ENCODE assay signal across 9 mouse cellular contexts in genomic region chr11:96354376-96354775, GRCm38 (mm10). TPM values are rescaled to one million over a fixed set of nuclear protein-coding genes. Genes with fewer than 3 reads are reported as not detected.
DNase-seq lines count a peak whose midpoint lies in the region; ATAC-seq lines count a peak whose summit lies in the region.
"Had no signal": no experiment of that assay in that cellular context is flagged by ENCODE, and none has a peak within 500 bp of the region (broad histone marks: within the 10 kb centered on the region; RNA-seq: fewer than 3 reads in every experiment).

No protein-coding gene starts in this region.

- H3K4me2 ChIP-seq in intestine, embryonic 15.5 days (replicated peaks): peak overlapping the region; percentile 85
- peak overlapping the region; percentile 65 for H3K4me2 ChIP-seq in lung, embryonic 16.5 days (ENCODE audit: low read depth, low read length)

- DNase-seq in heart, adult 11 months: peak; percentile 83
- DNase-seq in heart, adult 8-10 months (ENCODE audit: low spot score): no peak
- DNase-seq in embryonic facial prominence, embryonic 10.5 days (ENCODE audit: low spot score): peak; percentile 82
- DNase-seq in cerebellum, postnatal 14 days: no peak
- DNase-seq in T-cell, adult 2 months (ENCODE audit: low spot score): no peak

- H3K36me3 ChIP-seq in embryonic facial prominence, embryonic 10.5 days (replicated peaks): no peaks in the 10 kb centered on the region
- H3K36me3 ChIP-seq in intestine, embryonic 15.5 days: no peaks in the 10 kb centered on the region
- H3K36me3 ChIP-seq in lung, embryonic 16.5 days (ENCODE audit: control insufficient read depth, insufficient read depth, low read length): no peaks in the 10 kb centered on the region

- under 1% methylated on average over 25 of the region's 25 CpGs for WGBS in embryonic facial prominence, embryonic 10.5 days
- WGBS in intestine, embryonic 15.5 days: 7% methylated on average over 25 of the region's 25 CpGs
- under 1% methylated on average over 25 of the region's 25 CpGs for WGBS in lung, embryonic 16.5 days

- ATAC-seq in intestine, embryonic 15.5 days: 0 out of 2 replicates have a peak, but pooled peaks have one; percentile 39
- no peak for ATAC-seq in lung, embryonic 16.5 days (ENCODE audit: low read depth)
- ATAC-seq in frontal cortex, adult (ENCODE audit: low TSS enrichment): no peak

- H3K9ac ChIP-seq in intestine, embryonic 15.5 days: peak overlapping the region; percentile 65
- H3K9ac ChIP-seq in lung, embryonic 16.5 days (ENCODE audit: low read length): peak overlapping the region; percentile 74

- H3K4me1 ChIP-seq in embryonic facial prominence, embryonic 10.5 days: peaks cover 19% of the 10 kb centered on the region
- H3K4me1 ChIP-seq in intestine, embryonic 15.5 days (replicated peaks): peaks cover 17% of the 10 kb centered on the region
- H3K4me1 ChIP-seq in lung, embryonic 16.5 days (replicated peaks; ENCODE audit: control insufficient read depth, insufficient read depth, low read length): peaks cover 19% of the 10 kb centered on the region

- H3K9me3 ChIP-seq in embryonic facial prominence, embryonic 10.5 days: no peaks in the 10 kb centered on the region
- no peaks in the 10 kb centered on the region for H3K9me3 ChIP-seq in intestine, embryonic 15.5 days
- no peaks in the 10 kb centered on the region for H3K9me3 ChIP-seq in lung, embryonic 16.5 days (ENCODE audit: control insufficient read depth, low read length)

- H3K4me3 ChIP-seq in embryonic facial prominence, embryonic 10.5 days: peak overlapping the region; percentile 59
- H3K4me3 ChIP-seq in intestine, embryonic 15.5 days (replicated peaks): peak overlapping the region; percentile 42
- H3K4me3 ChIP-seq in lung, embryonic 16.5 days (ENCODE audit: low read length): peak overlapping the region; percentile 54

- peaks cover 100% of the 10 kb centered on the region for H3K27me3 ChIP-seq in embryonic facial prominence, embryonic 10.5 days (replicated peaks; ENCODE audit: low read depth, poor library complexity, severe bottlenecking)
- no peaks in the 10 kb centered on the region; the same call in 1 of the 2 replicates for H3K27me3 ChIP-seq in intestine, embryonic 15.5 days (replicated peaks)
- peaks cover 12% of the 10 kb centered on the region for H3K27me3 ChIP-seq in lung, embryonic 16.5 days (ENCODE audit: control insufficient read depth, insufficient read depth, low read depth, low read length)

- H3K27ac ChIP-seq in embryonic facial prominence, embryonic 10.5 days (replicated peaks): peak overlapping the region; percentile 86
- peak overlapping the region; percentile 88 for H3K27ac ChIP-seq in intestine, embryonic 15.5 days
- peak overlapping the region; percentile 85 for H3K27ac ChIP-seq in lung, embryonic 16.5 days (ENCODE audit: low read length)

RNA-seq across cellular contexts. Expression of gene Hoxb2, which starts 4.1 kb away (rescaled TPM):
- total RNA-seq in heart, adult 8-10 months (2022): under 1 TPM; 0.38 to 0.80 (median 0.64) TPM
- 5.8 and 17.0 TPM in 2 replicates for polyA plus RNA-seq in embryonic facial prominence, embryonic 10.5 days (2016; fragmentation: Nextera tagmentation; extraction: Ambion mirVana)
- 17.7 and 19.8 TPM in 2 replicates for polyA plus RNA-seq in intestine, embryonic 15.5 days (2015; fragmentation: Nextera tagmentation; extraction: Ambion mirVana)
- polyA plus RNA-seq in lung, embryonic 16.5 days (2015; fragmentation: Nextera tagmentation; extraction: Ambion mirVana): 20.1 and 24.0 TPM in 2 replicates
- total RNA-seq: CH12.LX had no signal

RNA-seq across cellular contexts. Expression of gene Hoxb1, which starts 11.2 kb away (rescaled TPM):
- not detected for total RNA-seq in heart, adult 8-10 months (2022)
- polyA plus RNA-seq in embryonic facial prominence, embryonic 10.5 days (2016; fragmentation: Nextera tagmentation; extraction: Ambion mirVana): 1.2 and 7.1 TPM in 2 replicates
- 0.30 TPM in 1 of 2 replicates, not detected in the other for polyA plus RNA-seq in intestine, embryonic 15.5 days (2015; fragmentation: Nextera tagmentation; extraction: Ambion mirVana)
- polyA plus RNA-seq in lung, embryonic 16.5 days (2015; fragmentation: Nextera tagmentation; extraction: Ambion mirVana): 0.18 TPM in 1 of 2 replicates, not detected in the other
- total RNA-seq: CH12.LX had no signal

RNA-seq across cellular contexts. Expression of gene Hoxb3, which starts 31.2 kb away (rescaled TPM):
- under 1 TPM; 0.25 to 0.37 (median 0.30) TPM for total RNA-seq in heart, adult 8-10 months (2022)
- 0.69 and 3.4 TPM in 2 replicates for polyA plus RNA-seq in embryonic facial prominence, embryonic 10.5 days (2016; fragmentation: Nextera tagmentation; extraction: Ambion mirVana)
- 1.8 and 2.7 TPM in 2 replicates for polyA plus RNA-seq in intestine, embryonic 15.5 days (2015; fragmentation: Nextera tagmentation; extraction: Ambion mirVana)
- polyA plus RNA-seq in lung, embryonic 16.5 days (2015; fragmentation: Nextera tagmentation; extraction: Ambion mirVana): 2.1 and 2.6 TPM in 2 replicates

RNA-seq across cellular contexts. Expression of gene Hoxb4, which starts 36.3 kb away (rescaled TPM):
- under 1 TPM; 0.35 to 0.63 (median 0.53) TPM for total RNA-seq in heart, adult 8-10 months (2022)
- 0.09 and 0.23 TPM in 2 replicates for polyA plus RNA-seq in embryonic facial prominence, embryonic 10.5 days (2016; fragmentation: Nextera tagmentation; extraction: Ambion mirVana)
- 2.8 and 3.2 TPM in 2 replicates for polyA plus RNA-seq in intestine, embryonic 15.5 days (2015; fragmentation: Nextera tagmentation; extraction: Ambion mirVana)
- 3.4 TPM in 2 replicates for polyA plus RNA-seq in lung, embryonic 16.5 days (2015; fragmentation: Nextera tagmentation; extraction: Ambion mirVana)

RNA-seq across cellular contexts. Expression of gene Hoxb5, which starts 51.2 kb away (rescaled TPM):
- under 1 TPM in 1 of 4 experiments, not detected in 3; 0.11 TPM for total RNA-seq in heart, adult 8-10 months (2022)
- 0.07 and 0.28 TPM in 2 replicates for polyA plus RNA-seq in embryonic facial prominence, embryonic 10.5 days (2016; fragmentation: Nextera tagmentation; extraction: Ambion mirVana)
- 27.2 and 31.3 TPM in 2 replicates for polyA plus RNA-seq in intestine, embryonic 15.5 days (2015; fragmentation: Nextera tagmentation; extraction: Ambion mirVana)
- 39.2 and 46.6 TPM in 2 replicates for polyA plus RNA-seq in lung, embryonic 16.5 days (2015; fragmentation: Nextera tagmentation; extraction: Ambion mirVana)

Comparison
In these comparisons a context has a peak if more than half of its experiments do, and no peak if none do; other contexts are left out.
1. DNase-seq: peak in heart, adult 11 months (single experiment) and embryonic facial prominence, embryonic 10.5 days (single experiment); none in heart, adult 8-10 months (single experiment), cerebellum, postnatal 14 days (0 of 2) and T-cell, adult 2 months (single experiment).
2. Peak in every context shown above with its lines, with median percentiles within 50 percentile points of each other: H3K27ac ChIP-seq and H3K4me3 ChIP-seq.